Mouse (Mus musculus) liver, adult (tissue): ENCODE data around the gene Vtcn1.

Source experiments
- GATA4 ChIP-seq: IDR thresholded peaks from 2 replicates; pipeline ENCODE4 v1.6.1; 2014; ENCODE audit warnings: mild to moderate bottlenecking, low read length; ENCODE audit not compliant: insufficient replicate concordance

Gene Vtcn1

DNA sequence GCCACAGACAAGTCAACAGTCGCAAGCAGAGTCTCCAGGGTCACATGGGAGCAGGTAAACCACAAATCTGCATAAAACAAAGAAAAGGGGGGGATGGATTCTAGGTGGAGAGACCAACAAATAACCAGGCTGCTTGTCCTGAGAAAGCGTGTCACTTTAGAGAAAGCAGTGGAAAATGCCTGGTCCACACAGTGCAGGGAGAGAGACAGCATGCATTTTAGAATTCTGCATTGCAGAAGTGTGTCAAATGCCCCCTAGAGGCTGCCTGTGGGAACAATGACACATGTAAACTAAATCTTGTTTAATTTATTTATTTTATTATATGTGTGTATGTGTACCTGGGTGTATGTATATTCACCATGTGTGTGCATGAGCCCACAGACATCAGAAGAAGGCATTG is 4.0 kb upstream of the Vtcn1 start:
- TF ChIP-seq GATA4 = no peak

DNA sequence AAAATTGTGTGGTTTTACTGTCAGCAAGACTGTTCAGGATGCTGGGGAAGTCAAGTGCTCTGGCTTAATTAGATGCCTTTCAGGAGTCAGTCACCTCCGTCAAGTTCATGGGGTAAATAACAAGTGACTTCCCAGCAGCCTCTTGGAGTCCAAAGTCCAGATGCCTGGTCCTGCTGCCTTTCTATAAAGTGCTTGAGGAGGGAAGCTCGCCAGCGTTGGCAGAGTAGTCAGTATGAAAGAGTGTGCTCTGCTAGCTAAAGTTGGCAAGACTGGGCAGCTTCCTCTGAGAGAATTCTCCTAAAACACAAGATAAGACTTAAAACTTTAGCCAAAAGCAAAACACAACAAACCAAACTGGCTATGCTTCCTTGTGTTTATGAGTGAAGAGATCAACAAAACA is 18.5 kb downstream of the Vtcn1 start:
- no peak for TF ChIP-seq GATA4

DNA sequence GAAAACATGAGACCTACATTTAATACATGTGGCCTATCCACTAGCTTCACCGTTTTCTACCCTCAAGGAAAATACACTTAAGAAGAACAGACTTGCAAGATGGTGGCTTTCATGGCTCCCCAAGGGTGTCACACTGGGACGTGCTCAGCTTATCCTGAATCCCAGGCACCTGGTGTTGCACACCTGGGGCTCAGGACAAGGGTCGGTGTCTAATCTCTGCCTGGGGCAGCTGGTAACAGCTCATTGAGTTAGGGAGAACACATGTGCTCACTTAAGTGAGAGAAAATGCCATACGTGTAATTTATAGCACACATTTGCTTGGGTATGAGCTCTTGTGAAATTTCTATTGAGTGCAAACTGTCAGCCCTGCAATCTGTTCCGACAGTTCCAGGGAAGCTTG is 19.1 kb downstream of the Vtcn1 start:
- TF ChIP-seq GATA4 = no peak

DNA sequence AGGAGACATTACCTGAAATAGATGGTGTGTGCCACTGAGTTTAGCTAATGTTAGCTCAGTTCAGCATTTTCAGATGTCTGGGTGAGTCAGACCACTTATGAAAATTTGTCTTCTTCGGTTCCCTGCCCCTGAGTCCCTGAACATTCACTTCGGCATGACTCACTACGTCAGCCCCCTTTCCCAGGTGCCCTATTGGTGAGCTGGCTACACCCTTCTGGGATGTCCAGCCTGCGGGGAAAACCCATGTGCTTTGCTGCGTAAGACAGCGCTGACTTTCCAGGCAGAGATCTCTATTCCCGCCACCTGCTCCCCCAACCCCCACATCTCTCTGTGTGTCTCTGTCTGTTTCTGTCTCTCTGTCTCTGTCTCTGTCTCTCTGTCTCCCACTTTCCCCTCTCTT is 23.1 kb downstream of the Vtcn1 start:
- no peak for TF ChIP-seq GATA4

DNA sequence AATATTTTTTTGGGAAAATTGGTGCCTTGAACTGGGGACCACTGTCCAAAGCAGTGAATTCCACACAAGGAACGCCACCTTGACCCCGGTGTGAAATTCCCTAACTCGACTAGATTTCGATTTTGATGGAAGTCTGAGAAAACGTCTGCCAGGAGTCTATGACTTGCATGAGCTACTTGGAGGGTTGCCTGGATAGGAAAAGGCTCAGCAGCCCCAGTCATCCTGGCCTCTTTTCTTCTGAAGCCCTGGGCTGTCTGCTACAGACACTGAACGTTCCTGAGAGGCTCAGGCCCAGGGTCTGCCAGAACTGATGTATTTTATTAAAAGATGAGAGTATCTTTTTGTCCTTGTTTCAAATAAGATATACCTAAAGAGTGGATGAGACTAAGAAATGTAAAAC is 25.2 kb downstream of the Vtcn1 start:
- TF ChIP-seq GATA4 = no peak

DNA sequence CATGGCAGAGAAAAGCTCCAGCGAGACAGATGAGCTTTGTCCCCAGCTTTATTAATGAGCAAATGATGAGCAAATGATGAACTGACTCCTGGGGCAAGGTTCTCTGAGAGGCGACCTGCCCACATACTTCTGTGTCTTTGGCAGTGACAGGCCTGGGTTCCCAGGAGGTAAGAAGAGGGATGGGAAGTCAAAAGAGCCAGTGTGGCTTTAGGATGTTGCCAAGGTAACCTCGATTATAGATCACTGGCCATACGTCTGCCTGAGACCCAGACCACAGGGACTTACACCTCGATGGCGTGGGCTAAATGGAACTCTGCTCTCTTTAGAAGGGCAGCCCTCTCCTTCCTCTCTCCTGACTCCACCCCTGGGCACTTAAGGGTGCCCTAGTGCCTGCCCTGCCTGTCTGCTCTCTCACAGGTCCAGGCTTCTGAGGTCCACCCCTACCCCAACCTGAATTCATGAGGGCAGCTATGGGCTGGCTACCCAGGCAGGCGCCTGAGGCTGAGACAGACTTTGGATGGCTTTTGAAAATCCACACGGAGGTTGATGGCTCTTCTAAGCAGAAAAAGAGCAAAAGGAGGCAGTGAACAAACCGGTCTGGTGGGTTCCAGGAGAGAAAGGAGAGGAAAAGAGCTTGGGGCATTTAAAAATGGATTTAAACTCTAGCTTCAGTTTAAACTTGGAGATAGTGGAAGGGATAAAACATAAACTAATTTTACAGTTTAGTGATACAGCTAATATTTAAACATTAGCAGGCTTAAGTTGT is 31.0 kb downstream of the Vtcn1 start:
- no peak for TF ChIP-seq GATA4

DNA sequence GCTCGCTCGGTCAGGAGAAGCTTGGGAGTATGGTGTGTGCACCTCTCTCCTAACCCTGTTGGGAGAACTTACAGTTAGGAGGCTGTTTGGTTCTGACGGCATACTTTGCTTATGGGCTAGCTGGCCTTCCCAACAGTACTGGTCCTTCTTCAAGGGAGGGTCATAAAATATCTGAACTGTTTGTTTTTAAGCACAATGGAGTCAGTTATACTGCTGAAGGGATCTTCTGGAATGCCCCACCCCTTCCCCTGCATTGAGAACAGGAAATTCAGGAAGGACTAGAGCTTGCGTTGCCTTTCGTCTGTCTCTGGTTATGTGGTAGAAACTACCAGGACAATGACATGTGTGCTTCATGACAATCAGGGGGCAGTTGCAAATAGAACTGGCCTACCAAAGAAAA is 31.9 kb downstream of the Vtcn1 start:
- no peak for TF ChIP-seq GATA4

DNA sequence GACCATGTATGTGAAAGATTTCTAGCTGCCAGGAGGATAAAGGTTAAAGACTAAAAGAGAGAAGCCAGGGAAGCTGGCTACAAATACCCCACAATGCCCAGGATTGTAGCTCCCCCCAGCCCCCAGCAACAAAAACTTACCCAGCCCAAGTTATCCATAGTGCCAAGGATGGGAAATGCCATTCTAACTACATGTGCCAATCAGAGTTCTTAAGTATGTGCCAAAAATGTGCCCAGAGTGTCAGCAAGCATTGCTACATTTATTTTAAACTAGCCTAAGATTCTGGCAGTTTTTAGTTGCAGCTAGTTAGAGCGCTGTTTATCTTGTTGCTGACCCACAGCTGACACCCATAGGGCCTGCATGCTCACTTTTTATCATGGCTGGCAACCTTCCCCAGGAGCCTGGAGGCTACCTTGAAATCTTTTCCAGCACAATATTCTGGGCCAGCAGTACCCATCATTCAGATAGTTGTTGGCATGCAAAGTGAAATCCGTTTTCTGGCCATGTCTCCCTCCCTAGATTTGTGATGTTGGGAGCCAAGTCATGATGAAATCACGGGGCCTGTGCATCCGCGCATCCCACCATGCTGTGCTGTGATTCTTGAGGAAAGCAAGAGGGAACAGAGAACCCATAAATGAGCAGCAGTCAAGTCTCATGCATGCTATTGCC is 33.2 kb downstream of the Vtcn1 start:
- TF ChIP-seq GATA4 = no peak

DNA sequence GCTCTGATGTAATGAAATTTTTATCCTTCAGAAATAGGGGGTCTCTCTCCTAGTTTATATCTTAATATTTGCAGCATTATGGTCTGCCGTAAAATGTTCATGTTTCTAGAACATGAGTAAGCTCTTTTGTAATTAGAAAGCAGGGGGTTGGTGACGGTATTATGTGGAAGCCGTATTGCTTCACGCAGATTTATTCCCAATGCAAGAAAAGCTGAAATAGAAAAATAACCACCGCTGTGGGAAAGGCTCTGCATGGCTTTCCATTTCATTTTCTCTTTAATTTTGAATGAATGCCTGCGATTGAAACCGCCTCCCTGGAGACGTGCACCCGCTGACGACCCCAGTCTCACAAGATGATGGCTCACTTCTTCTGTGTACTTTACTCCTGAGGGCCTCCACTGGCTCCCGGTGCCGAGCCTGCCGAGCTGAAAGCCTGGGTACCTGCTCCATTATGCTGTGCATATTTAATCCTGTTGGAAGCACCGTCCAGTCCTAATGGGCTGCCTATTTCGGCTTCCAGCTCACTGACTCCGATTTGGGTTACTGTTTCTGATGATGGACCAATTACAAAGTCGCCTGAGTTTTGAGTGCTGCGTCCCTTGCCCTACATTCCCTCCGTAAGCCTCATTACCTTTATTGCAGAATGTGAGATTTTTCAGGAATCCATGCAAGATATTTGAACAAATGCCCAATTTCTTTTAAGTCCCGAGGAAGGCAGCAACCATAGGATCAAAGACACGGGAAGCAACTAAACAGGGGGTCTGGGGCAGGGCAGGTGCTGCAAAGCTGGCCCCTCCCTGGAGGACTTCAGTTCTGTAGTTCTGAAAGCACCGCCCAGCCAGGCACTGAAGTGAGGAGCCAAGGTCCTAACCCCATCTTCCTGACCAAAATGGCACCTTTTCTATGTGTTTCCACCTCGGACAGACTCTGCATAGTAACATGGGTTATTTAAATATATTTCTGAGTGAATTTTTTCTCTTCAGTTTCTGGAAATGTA is 36.3 kb downstream of the Vtcn1 start:
- no peak for TF ChIP-seq GATA4

DNA sequence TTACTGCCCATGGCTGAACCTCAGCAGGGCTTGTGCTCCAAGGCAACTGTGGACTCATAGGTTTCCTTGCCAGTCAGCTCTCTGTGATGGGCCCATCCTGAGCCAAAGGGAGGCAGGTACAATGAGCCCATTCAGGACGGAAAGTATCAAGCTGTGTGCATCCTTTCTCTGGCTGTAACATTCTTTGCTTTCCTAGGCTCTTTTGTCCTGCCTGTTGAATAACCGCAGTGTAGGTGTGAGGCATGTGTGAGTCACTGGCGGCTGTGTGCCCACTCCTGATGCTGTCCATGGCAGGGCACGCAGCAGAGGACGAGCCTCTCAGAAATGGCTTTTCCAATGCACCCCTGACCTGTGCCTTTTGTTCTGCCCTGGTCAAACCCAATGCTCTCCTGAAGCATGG is 41.7 kb downstream of the Vtcn1 start:
- TF ChIP-seq GATA4 = no peak

DNA sequence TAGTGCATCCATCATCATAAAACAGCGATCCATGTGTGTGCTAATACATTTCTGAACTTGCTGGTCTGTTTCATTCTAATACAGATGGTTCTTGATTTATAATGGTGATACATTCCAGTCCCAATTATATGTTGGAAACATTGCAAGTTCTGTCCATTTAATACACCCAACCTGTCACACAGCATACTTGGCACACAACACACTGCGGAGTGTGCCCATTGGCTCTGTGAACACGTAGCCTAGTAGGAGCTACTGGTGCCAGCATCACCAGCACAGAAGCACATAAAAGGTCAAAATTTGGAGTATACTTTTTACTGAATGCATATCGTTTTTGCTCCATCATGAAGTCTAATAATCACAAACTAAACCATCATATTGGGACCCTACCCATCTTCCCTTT is 51.8 kb downstream of the Vtcn1 start:
- TF ChIP-seq GATA4 = no peak

DNA sequence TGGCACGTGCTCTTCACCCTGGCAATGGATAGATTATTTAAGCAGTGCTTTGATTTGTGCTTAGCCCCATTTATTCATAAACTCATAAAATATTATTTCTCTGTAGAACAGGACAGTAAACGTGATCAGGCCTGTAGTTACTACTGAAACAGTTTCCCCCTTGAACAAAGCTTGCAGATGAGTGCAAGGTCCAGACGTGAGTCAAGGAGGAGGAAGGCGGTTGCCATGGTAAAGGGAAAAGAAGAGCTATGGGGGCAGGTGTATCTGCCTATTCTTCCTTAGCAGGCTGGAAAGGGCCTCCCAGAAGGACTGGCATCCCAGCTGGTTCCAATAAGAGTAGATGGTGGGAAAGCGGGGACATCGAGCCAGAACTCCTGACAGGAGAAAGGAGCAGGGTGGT is 56.1 kb downstream of the Vtcn1 start:
- no peak for TF ChIP-seq GATA4

DNA sequence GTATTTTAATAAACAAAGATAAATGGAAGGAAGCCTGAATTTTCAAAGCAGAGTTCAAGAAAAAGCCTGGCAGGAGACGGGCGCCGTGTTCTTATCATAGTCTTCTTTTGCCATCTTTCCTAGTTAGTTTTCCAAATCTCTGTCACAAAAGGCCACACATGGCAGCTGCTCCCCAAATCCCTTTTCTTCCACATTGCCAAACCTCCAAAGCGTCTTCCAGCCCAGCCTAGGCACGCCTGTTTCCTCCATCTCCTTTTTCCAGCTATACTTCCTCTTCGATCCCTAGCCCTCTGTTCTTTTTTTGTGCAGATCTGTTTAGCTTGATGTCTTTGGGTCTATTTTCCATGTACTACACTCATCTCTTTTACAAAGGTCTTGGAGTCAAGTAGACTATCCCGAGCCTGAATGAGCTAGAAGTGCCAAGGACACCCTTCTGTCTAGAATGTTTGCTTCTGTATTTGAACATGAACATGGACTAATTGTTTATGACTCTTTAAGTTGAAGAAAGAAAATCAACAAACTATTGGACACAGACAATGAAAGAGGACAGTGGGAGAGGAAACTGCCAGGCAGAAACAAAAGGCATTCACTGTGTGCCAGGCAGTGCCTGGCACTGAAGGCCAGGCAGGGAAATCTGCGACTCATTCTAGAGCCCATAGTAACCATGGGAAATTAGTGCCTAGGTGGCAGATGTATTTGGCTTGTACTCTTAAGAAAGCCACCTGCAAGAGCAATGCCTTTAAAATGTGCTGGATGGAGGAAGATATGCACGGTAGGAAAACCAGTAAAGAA is 56.8 kb downstream of the Vtcn1 start:
- no peak for TF ChIP-seq GATA4

DNA sequence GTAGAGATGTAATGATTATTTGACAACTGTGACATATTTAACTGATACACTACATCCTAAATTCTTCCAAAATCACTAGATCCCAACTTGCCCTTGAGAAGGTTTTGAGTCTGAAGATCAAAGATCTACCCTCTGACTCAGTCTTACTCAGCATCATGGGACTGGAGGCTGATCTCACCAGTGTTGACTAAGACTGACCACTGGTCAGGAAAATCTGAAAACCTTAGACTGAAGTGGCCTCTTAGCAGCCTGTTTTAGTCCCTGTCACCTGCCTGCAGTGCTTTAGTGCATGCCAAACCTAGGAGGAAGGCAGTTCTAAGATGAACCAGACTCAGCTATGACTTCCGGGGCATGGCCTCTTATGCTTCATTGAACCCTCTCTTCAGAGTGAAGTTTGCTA is 64.0 kb downstream of the Vtcn1 start:
- no peak for TF ChIP-seq GATA4

DNA sequence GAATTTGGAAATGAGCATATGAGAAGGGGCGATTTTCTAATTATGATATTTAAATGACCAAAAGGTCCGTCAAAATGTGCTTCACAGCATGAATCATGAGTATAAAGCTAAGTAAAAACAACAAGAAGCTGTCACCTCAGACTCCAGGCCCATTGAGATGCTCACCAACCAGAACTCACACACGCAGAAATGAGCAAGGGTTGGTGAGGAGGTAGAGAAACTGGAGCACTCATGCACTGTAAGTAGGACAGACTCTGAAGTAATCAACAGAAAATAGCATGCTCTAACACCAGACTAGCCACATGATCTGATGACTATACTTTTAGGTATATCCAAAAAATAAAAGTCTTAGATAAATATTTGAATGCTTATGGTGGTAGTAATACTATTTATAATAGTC is 65.1 kb downstream of the Vtcn1 start:
- no peak for TF ChIP-seq GATA4
